In genomic region chr15:11399356-11400067, GRCm38 (mm10) we compare ENCODE assay signal across 8 mouse cellular contexts. TPM values are rescaled to one million over a fixed set of nuclear protein-coding genes. Genes with fewer than 3 reads are reported as not detected.
DNase-seq lines count a peak whose midpoint lies in the region; ATAC-seq and TF ChIP-seq lines count a peak whose summit lies in the region.

TSS of gene Tars (minus strand) at chr15:11399665.

- peaks cover 31% of the 10 kb centered on the region for H3K36me3 ChIP-seq in G1E (replicated peaks)
- no peaks in the 10 kb centered on the region for H3K36me3 ChIP-seq in forebrain, embryonic 16.5 days (ENCODE audit: control insufficient read depth, insufficient read depth)
- peaks cover 12% of the 10 kb centered on the region; the same call in 1 of the 2 replicates for H3K36me3 ChIP-seq in lung, embryonic 14.5 days (ENCODE audit: insufficient read depth)
- H3K36me3 ChIP-seq in thymus, adult 2 months (ENCODE audit: control insufficient read depth, insufficient read depth, low read length): no peaks in the 10 kb centered on the region

- peak within 1 kb of the TSS; percentile 75 for H3K9ac ChIP-seq in forebrain, embryonic 16.5 days (replicated peaks; ENCODE audit: low read depth, low read length)
- peak within 1 kb of the TSS; percentile 79 for H3K9ac ChIP-seq in lung, embryonic 14.5 days

- peaks cover 5% of the 10 kb centered on the region for H3K27me3 ChIP-seq in G1E (ENCODE audit: insufficient read depth, low read length)
- H3K27me3 ChIP-seq in forebrain, embryonic 16.5 days (replicated peaks; ENCODE audit: control insufficient read depth, insufficient read depth, low read length): no peaks in the 10 kb centered on the region
- H3K27me3 ChIP-seq in lung, embryonic 14.5 days (ENCODE audit: insufficient read depth, low read length): no peaks in the 10 kb centered on the region
- no peaks in the 10 kb centered on the region for H3K27me3 ChIP-seq in thymus, adult 2 months (ENCODE audit: control insufficient read depth, insufficient read depth, low read length)

- no peaks in the 10 kb centered on the region for H3K9me3 ChIP-seq in G1E (replicated peaks)
- H3K9me3 ChIP-seq in forebrain, embryonic 16.5 days (ENCODE audit: control insufficient read depth, low read length): no peaks in the 10 kb centered on the region
- H3K9me3 ChIP-seq in lung, embryonic 14.5 days (ENCODE audit: low read depth, low read length): no peaks in the 10 kb centered on the region

- no peak for TF ChIP-seq CTCF in G1E (IDR thresholded peaks at IDR 0.05; ENCODE audit: low read depth, low read length)
- TF ChIP-seq CTCF in layer of hippocampus, adult 2 months (conservative IDR thresholded peaks at IDR 0.05): no peak; the same call in 1 of the 2 replicates
- no peak; the same call in 1 of the 2 replicates for TF ChIP-seq CTCF in lung, embryonic 14.5 days (IDR thresholded peaks at IDR 0.05; ENCODE audit: low read depth)
- no peak for TF ChIP-seq CTCF in olfactory bulb, adult 2 months (IDR thresholded peaks at IDR 0.05; ENCODE audit: insufficient read depth, low read depth, low read length)
- peak; percentile 53; the same call in 1 of the 2 replicates for TF ChIP-seq CTCF in thymus, adult 2 months (IDR thresholded peaks at IDR 0.05; ENCODE audit: borderline replicate concordance, control insufficient read depth, extremely low read depth, insufficient read depth, low read length, poor library complexity)

- peak; percentile 95 for DNase-seq in G1E (ENCODE audit: low spot score)
- peak; percentile 97 to 98 for DNase-seq in cerebellum, adult 18-20 months
- peak; percentile 95 for DNase-seq in heart, postnatal 36 days
- peak; percentile 95 to 98 for DNase-seq in layer of hippocampus, adult 2 months (ENCODE audit: low spot score in 2 of 2)
- DNase-seq in lung, embryonic 14.5 days: peak; percentile 99
- DNase-seq in thymus, adult 2 months: peak; percentile 96

- H3K4me3 ChIP-seq in G1E (ENCODE audit: low read depth, low read length): peak within 1 kb of the TSS; percentile 92
- peak within 1 kb of the TSS; percentile 72 for H3K4me3 ChIP-seq in forebrain, embryonic 16.5 days (replicated peaks; ENCODE audit: low read length)
- peak within 1 kb of the TSS; percentile 76 for H3K4me3 ChIP-seq in layer of hippocampus, adult 2 months
- H3K4me3 ChIP-seq in lung, embryonic 14.5 days (ENCODE audit: low read depth, low read length): peak within 1 kb of the TSS; percentile 82
- H3K4me3 ChIP-seq in olfactory bulb, adult 2 months (ENCODE audit: insufficient read depth, low read depth, low read length): peak within 1 kb of the TSS; percentile 96
- H3K4me3 ChIP-seq in thymus, adult 2 months (ENCODE audit: control insufficient read depth, insufficient read depth, low read length): peak within 1 kb of the TSS; percentile 69

- intact Hi-C loops in heart, postnatal 36 days (cut with DNase I): loop anchor here (10.0 kb wide), 3 partner anchors 685 to 915 kb away; partner anchors contain the start of genes Brix1, Rad1 and Zfr

- peaks cover 33% of the 10 kb centered on the region for H3K4me1 ChIP-seq in G1E (ENCODE audit: insufficient read depth, low read depth, low read length)
- H3K4me1 ChIP-seq in forebrain, embryonic 16.5 days (replicated peaks; ENCODE audit: control insufficient read depth, insufficient read depth, low read length): peaks cover 17% of the 10 kb centered on the region
- H3K4me1 ChIP-seq in lung, embryonic 14.5 days (ENCODE audit: insufficient read depth): no peaks in the 10 kb centered on the region
- peaks cover 6% of the 10 kb centered on the region for H3K4me1 ChIP-seq in olfactory bulb, adult 2 months (ENCODE audit: control insufficient read depth, insufficient read depth, low read length)
- H3K4me1 ChIP-seq in thymus, adult 2 months (replicated peaks; ENCODE audit: control insufficient read depth, insufficient read depth, low read length): peaks cover 8% of the 10 kb centered on the region

- H3K27ac ChIP-seq in forebrain, embryonic 16.5 days (ENCODE audit: low read length): 0 out of 2 replicates have a peak within 1 kb of the TSS, but pooled peaks have one; percentile 35
- H3K27ac ChIP-seq in layer of hippocampus, adult 2 months: peak within 1 kb of the TSS; percentile 86
- H3K27ac ChIP-seq in lung, embryonic 14.5 days (ENCODE audit: low read depth): peak within 1 kb of the TSS; percentile 36; the same call in 1 of the 2 replicates
- H3K27ac ChIP-seq in olfactory bulb, adult 2 months (ENCODE audit: insufficient read depth, low read depth, low read length): peak within 1 kb of the TSS; percentile 43; the same call in 1 of the 2 replicates
- H3K27ac ChIP-seq in thymus, adult 2 months (ENCODE audit: control insufficient read depth, insufficient read depth, low read length): peak within 1 kb of the TSS; percentile 6; the same call in 1 of the 2 replicates

- ATAC-seq in G1E (ENCODE audit: extremely low read depth, insufficient number of reproducible peaks, low FRiP score, poor library complexity, severe bottlenecking): peak; percentile 100
- ATAC-seq in forebrain, embryonic 16.5 days: peak; percentile 100
- peak; percentile 100 for ATAC-seq in lung, embryonic 14.5 days (ENCODE audit: insufficient read depth)

- H3K4me2 ChIP-seq in forebrain, embryonic 16.5 days (ENCODE audit: low read length): peak within 1 kb of the TSS; percentile 61
- peak within 1 kb of the TSS; percentile 66 for H3K4me2 ChIP-seq in lung, embryonic 14.5 days

- peak; percentile 85; the same call in 1 of the 2 replicates for TF ChIP-seq POLR2A in olfactory bulb, adult 2 months (IDR thresholded peaks at IDR 0.05; ENCODE audit: insufficient read depth, low read depth, low read length)
- peak; percentile 83 for TF ChIP-seq POLR2A in thymus, adult 2 months (IDR thresholded peaks at IDR 0.05; ENCODE audit: control insufficient read depth, extremely low read depth, insufficient read depth, low read length, poor library complexity)

- under 1% methylated on average over 42 of the region's 42 CpGs for WGBS in forebrain, embryonic 16.5 days
- under 1% methylated on average over 42 of the region's 42 CpGs for WGBS in lung, embryonic 14.5 days
- WGBS in olfactory bulb, adult 2 months: under 1% methylated on average over 42 of the region's 42 CpGs
- under 1% methylated on average over 42 of the region's 42 CpGs for WGBS in thymus, adult 2 months

RNA-seq across cellular contexts. Expression of gene Tars, which starts in this region (rescaled TPM):
- total RNA-seq in G1E (2014; fragmentation: Nextera tagmentation) (61.0 and 86.4 TPM in 2 replicates), G1E (2017) (89.7 and 96.2 TPM in 2 replicates)
- polyA plus RNA-seq in G1E (2012): 41.6 and 41.7 TPM in 2 replicates
- 52.6 and 57.6 TPM in 2 replicates for polyA plus RNA-seq in forebrain, embryonic 16.5 days (2015; fragmentation: Nextera tagmentation; extraction: Ambion mirVana)
- total RNA-seq in heart, postnatal 36 days (2021): 10 to 100 TPM; 19.2 to 23.0 TPM
- total RNA-seq in layer of hippocampus, adult 2 months (2021): 10 to 100 TPM; 30.2 to 35.8 TPM
- 70.3 and 78.4 TPM in 2 replicates for polyA plus RNA-seq in lung, embryonic 14.5 days (2014; fragmentation: Nextera tagmentation; extraction: Ambion mirVana)
- not detected in 2 replicates for polyA plus RNA-seq in olfactory bulb, adult 2 months (2012; ENCODE audit: insufficient read depth, insufficient read length, low replicate concordance, missing spikeins)
- polyA plus RNA-seq in thymus, adult 2 months (2012; rRNA removed): 16.9 and 21.4 TPM in 2 replicates

Comparison
In these comparisons a context has a peak if more than half of its experiments do, and no peak if none do; other contexts are left out.
1. Peak in every context shown above with its lines: DNase-seq, ATAC-seq, H3K4me3 ChIP-seq and H3K27ac ChIP-seq.
2. H3K27ac ChIP-seq: peak in every context shown above with its lines; median percentile 86 in layer of hippocampus, adult 2 months; 43 in olfactory bulb, adult 2 months; 36 in lung, embryonic 14.5 days; 35 in forebrain, embryonic 16.5 days; 6 in thymus, adult 2 months.